Mouse (Mus musculus) frontal cortex, postnatal 10 days (tissue): ENCODE results near the gene Akap5.

ENCODE experiments used
- DNase-seq, 2 experiments: peaks; one replicate each; pipeline ENCODE4 v3.0.0; 2022; ENCODE audit warnings: low spot score in 2 of 2, mixed read lengths in 1 of 2

Gene Akap5

GRCm38 (mm10) chr12:76324679-76325431 lies at the start of gene Akap5:
Akap5 (plus strand) TSS chr12:76324891.
- DNase-seq = peak; percentile 63 to 78

- no peak for DNase-seq
Observed at GRCm38 (mm10) chr12:76278209-76278608, 46.5 kb upstream of the Akap5 start.

GRCm38 (mm10) chr12:76280556-76280955 lies 44.1 kb upstream of the Akap5 start:
- DNase-seq = no peak

GRCm38 (mm10) chr12:76281111-76281660 lies 43.5 kb upstream of the Akap5 start:
- no peak for DNase-seq

- no peak for DNase-seq
Observed at GRCm38 (mm10) chr12:76282132-76282531, 42.6 kb upstream of the Akap5 start.

GRCm38 (mm10) chr12:76282532-76283173 lies 42.0 kb upstream of the Akap5 start:
- DNase-seq = no peak

GRCm38 (mm10) chr12:76285418-76285817 lies 39.3 kb upstream of the Akap5 start:
- DNase-seq = no peak

GRCm38 (mm10) chr12:76287986-76288385 lies 36.7 kb upstream of the Akap5 start:
- DNase-seq = no peak

- DNase-seq = no peak
Observed at GRCm38 (mm10) chr12:76288494-76288893, 36.2 kb upstream of the Akap5 start.

- DNase-seq = no peak
Observed at GRCm38 (mm10) chr12:76289428-76289827, 35.3 kb upstream of the Akap5 start.

- DNase-seq = no peak
Observed at GRCm38 (mm10) chr12:76290271-76290670, 34.4 kb upstream of the Akap5 start.

GRCm38 (mm10) chr12:76293192-76293591 lies 31.5 kb upstream of the Akap5 start:
- no peak for DNase-seq

- no peak for DNase-seq
Observed at GRCm38 (mm10) chr12:76297830-76298229, 26.9 kb upstream of the Akap5 start.

- DNase-seq = no peak
Observed at GRCm38 (mm10) chr12:76299361-76299906, 25.3 kb upstream of the Akap5 start.

- DNase-seq = no peak
Observed at GRCm38 (mm10) chr12:76300367-76300766, 24.3 kb upstream of the Akap5 start.

GRCm38 (mm10) chr12:76303474-76303873 lies 21.2 kb upstream of the Akap5 start:
- no peak for DNase-seq

GRCm38 (mm10) chr12:76304199-76304598 lies 20.5 kb upstream of the Akap5 start:
- no peak for DNase-seq

- DNase-seq = no peak
Observed at GRCm38 (mm10) chr12:76305107-76305506, 19.6 kb upstream of the Akap5 start.

- no peak for DNase-seq
Observed at GRCm38 (mm10) chr12:76306852-76307561, 17.7 kb upstream of the Akap5 start.

- peak in 1 of 2 experiments; percentile 42 for DNase-seq
Observed at GRCm38 (mm10) chr12:76307964-76308363, 16.7 kb upstream of the Akap5 start.

GRCm38 (mm10) chr12:76308436-76308835 lies 16.3 kb upstream of the Akap5 start:
- DNase-seq = no peak

GRCm38 (mm10) chr12:76310007-76310406 lies 14.7 kb upstream of the Akap5 start:
- no peak for DNase-seq
